Mouse (Mus musculus) embryonic fibroblast, embryonic 13.5 days (primary cell): ENCODE results near the gene Gnb3.

ENCODE experiments used
- CTCF ChIP-seq: IDR thresholded peaks from 2 replicates; pipeline ENCODE4 v1.5.1; 2011; ENCODE audit warnings: mild to moderate bottlenecking, control low read depth, low read length, moderate library complexity, borderline replicate concordance; ENCODE audit not compliant: insufficient read depth
- POLR2A ChIP-seq: IDR thresholded peaks from 2 replicates; pipeline ENCODE4 v1.6.1; 2011; ENCODE audit warnings: low read depth, mild to moderate bottlenecking, control low read depth, low read length, moderate library complexity

- TF ChIP-seq CTCF (no peak), POLR2A (no peak)
Measured at GRCm38 (mm10) chr6:124883351-124883750, 43.3 kb upstream of the Gnb3 start.
